Mouse (Mus musculus) heart, postnatal 25 days (tissue): ENCODE results near the gene Plppr3. TPM values are rescaled to one million over a fixed set of nuclear protein-coding genes. Genes with fewer than 3 reads are reported as not detected.

ENCODE experiments used
- DNase-seq: peaks from one replicate; pipeline ENCODE4 v3.0.0; 2022; ENCODE audit warnings: low spot score
- intact Hi-C: fragments of 180-260 bp; cut with DNase I; formaldehyde crosslinking; loops from one replicate; pipeline ENCODE4 v1.15.1; 2025
- microRNA-seq: library from miRNA; unstranded; fragments of <30 nt; microRNA quantifications from one replicate; pipeline ENCODE4 v1.2.0, GENCODE M21; 2022
- total RNA-seq, 2 experiments: library from RNA; stranded (reverse); gene quantifications; 2 replicates each; pipeline ENCODE4 v1.2.3; 2021

Gene Plppr3
- total RNA-seq, 2 experiments from 2014 or later: not detected

GRCm38 (mm10) chr10:79832786-79833181 is 41.6 kb downstream of the Plppr3 start:
- no peak for DNase-seq
- intact Hi-C loops: loop anchor here (5.0 kb wide), 1 partner anchor 35 kb away; no protein-coding TSS in a partner anchor

DNA sequence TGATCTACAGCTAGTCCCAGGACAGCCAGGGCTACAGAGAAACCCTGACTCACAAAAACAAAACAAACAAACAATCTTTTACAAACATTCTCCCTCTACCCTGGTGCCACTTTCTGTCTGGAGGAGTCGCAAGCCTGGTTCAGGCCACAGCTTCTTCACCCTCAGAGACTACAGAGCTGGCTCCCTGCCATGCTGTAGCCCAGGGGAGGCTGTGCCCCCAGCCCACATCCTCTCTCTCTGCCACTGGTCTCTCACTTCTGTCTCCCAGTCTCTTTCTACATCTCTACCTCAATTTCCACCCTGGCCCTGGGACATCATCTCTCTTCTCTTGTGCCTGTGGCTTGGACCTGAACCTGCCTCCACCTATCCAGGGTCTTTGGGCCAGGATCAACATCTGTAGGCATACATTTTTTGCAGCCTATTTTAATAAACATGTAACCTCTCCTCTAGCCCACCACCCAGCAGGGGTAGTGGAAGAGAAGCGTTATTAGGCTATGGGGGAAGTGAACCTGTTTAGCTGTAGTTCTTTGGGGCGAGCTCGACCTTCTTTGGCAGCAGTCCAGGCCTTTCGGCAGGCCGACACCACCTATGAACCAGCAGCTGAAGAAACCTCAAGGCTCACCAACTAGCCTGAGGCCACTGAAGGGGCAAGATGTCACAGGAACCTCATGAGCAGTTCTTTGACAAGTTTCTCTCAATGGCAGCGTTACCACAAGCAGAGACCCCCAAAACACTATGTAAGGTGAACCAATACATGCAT is 42.2 kb downstream of the Plppr3 start:
- intact Hi-C loops: loop anchor here (5.0 kb wide), 1 partner anchor 35 kb away; no protein-coding TSS in a partner anchor
- DNase-seq: no peak

- no peak for DNase-seq
- intact Hi-C loops: loop anchor here (5.0 kb wide), 1 partner anchor 36 kb away; no protein-coding TSS in a partner anchor
Observed at GRCm38 (mm10) chr10:79831583-79831982, 42.9 kb downstream of the Plppr3 start.

GRCm38 (mm10) chr10:79824413-79824812 is 50.0 kb downstream of the Plppr3 start:
- no peak for DNase-seq
- intact Hi-C loops: no loop called here

GRCm38 (mm10) chr10:79823011-79823410 is 51.4 kb downstream of the Plppr3 start:
- intact Hi-C loops: no loop called here
- no peak for DNase-seq

GRCm38 (mm10) chr10:79822372-79822771 is 52.1 kb downstream of the Plppr3 start:
- no peak for DNase-seq
- intact Hi-C loops: no loop called here

DNA sequence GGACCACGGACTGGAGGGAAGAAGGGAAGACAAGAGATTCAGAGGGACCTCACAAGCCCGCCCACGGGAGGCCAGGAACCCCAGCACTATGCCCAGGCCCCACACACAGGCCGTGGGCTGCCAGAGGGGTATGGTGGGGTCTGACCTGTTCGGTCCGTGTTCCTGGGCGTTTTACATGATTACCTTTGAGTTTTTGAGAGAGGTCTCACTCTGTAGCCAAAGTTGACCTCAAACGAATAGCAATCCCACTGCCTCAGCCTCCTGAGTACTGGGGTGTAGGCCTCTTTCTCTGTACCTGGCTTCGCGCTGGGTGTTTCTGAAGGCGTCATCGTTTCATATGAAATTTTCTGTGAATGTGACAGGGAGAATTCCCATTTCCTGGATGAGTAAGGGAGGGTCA is 52.7 kb downstream of the Plppr3 start:
- intact Hi-C loops: no loop called here
- no peak for DNase-seq

DNA sequence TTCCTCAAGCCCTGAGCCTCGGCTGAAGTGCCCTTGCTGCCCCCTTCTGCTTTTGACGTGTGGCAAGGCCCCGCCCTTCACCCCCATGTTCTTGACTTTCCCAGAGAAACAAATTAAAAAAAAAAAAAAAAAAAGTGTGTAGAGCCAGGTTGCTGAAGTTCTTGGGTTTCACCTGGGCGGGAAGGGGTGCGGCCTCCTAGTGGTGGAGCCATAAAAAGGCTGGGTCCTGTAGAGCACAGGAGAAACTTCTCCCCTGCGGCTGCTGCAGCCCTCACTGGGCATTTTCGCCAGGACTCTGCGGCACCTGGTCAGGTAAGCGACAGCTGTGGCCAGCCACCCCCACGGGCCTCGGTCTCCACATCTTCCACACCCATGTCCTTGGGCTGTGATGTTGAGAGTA is 53.7 kb downstream of the Plppr3 start, which contains the start of gene Misp:
Gene Misp, plus strand, starts transcription at position 208 of the 400 bp plus-strand sequence.
- intact Hi-C loops: no loop called here
- DNase-seq: no peak

GRCm38 (mm10) chr10:79820277-79820676 is 54.2 kb downstream of the Plppr3 start:
- DNase-seq: no peak

DNA sequence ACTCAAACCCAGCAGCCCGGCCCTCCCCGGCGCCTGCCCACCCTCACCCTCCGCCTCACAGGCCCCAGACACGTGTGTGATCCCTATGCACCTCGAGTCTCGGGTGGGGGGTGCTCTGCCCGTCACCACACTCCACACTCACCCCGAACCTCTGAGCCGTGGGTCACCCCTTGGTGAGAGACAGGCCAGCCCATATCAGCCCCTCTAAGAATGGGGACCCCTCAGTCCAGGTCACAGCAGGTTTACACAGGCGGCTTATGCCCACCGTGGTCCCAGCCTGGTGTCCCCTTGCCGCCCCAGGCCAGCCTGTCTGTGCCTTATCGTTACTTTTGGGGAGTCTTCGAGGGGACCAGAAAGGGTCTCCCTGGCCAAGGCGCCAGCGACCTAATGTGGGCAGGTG is 54.8 kb downstream of the Plppr3 start:
- no peak for DNase-seq
- intact Hi-C loops: no loop called here

More at GRCm38 (mm10) chr10:79820277-79820676, 54.2 kb downstream of the Plppr3 start:
- intact Hi-C loops: no loop called here

DNA sequence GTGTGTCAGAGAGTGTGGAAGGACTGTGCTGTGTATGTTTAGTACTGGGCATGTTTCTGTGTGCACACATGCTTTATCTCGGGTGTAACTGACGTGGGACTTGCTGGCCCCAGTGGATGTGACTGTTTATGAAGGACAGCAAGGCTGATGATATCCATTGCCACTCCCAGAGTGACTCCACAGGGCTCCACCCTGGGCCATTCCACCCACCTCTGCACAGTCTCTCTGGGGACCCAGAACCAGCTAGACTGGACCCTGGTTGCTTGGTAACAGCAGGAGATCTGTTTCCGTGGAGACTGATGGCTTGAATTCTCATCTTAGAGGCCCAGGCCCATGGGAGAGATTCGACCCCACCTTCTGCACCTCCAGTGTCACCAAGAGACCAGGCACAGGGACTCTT is 56.2 kb downstream of the Plppr3 start:
- intact Hi-C loops: no loop called here
- no peak for DNase-seq

DNA sequence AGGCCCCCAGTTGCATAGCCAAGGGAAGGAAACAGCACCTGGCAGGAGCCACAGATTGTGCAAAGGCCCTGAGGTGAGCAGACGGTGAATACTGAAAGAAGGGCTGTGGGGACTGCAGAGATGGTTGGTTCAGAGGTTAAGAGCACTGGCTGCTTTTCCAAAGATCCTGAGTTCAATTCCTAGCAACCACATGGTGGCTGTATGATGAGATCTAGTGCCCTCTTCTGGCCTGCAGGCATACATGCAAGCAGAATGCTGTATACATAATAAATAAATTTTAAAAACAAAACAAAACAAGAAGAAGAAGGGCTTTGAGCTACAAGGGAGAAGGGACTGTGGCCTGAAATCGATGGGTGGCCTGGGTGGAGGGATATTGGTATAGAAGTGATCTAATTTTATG is 57.3 kb downstream of the Plppr3 start:
- intact Hi-C loops: no loop called here
- DNase-seq: no peak

DNA sequence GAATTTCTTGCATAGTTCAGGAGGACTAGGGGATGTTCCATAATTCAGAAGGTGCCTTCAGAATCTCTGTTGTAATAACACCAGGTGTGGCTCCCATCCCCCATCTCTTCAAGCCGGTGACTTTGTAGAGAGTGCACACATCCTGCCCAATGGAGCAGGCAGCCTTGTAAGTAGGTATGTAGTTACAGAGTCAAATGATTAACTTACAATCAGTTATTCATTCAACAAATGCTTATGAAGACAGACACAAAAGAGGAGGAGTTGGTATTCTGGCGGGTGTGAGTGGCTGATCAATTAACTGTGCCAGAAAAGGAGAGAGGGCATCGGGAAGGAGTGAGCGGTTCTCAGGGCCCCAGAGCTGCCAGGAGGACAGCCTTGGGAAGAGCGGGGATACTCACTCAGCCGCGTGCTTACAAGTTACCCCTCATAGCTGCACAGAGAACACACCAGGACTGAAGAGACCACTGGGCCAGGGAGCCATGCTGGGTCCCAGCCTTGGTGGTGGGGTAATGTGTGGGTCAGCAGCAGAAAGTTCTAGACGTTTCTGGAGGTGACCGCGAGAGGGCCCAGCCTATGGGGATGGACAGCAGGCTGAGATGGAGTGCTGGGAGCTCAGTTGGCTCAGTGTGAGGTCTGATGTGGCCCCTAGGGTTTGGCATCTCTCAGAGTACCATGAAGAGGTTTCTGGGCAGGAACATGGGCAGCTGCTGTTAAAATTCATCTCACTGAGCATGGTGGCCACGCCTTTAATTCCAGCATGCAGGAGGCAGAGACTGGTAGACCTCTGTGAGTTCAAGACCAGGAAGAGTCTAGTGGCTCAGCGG is 58.6 kb downstream of the Plppr3 start:
- no peak for DNase-seq
- intact Hi-C loops: no loop called here

- intact Hi-C loops: no loop called here
- DNase-seq: no peak
Observed at GRCm38 (mm10) chr10:79814271-79814842, 60.1 kb downstream of the Plppr3 start.

DNA sequence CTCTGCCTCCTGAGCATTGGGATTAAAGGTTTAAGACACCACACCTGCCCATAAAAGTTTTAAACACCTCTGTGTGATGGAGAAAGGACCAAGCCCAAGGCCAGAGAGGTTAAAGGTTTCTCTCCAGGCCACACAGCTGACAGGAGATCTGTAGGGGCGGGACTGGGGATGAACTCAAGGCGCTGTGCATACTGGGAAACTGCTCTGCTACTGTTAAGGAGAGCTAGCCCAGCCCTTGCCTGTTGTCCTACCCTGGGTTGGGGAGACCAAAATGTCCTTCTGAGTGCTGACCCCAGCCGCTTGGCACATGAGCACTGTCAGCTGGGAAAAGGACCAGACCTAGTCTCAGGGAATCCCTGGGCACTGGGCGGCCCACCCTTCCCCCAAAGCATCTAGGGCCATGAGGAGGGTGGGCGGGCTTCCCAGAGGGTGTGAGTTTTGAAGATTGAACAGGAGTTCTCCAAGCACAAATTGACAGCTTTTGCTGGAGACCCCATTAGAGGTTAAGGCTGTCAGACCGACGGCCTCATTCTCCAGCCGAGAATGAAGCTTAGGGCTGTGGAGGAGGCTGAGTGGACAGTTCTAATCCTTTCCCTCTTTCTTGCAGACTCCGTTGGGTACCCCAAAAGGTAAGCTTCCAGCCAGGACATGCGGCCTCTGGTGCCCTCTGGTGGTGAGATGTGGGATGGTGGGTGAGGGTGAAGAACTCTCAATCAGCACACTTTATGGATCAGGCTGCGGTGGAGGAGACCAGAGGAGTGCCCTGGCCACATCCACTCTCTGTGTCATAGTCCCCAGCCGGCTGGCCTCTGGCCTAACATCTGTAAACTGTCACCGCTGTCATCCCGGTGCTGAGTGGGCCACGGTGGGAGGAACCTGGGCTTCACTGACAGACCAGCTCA is 62.4 kb downstream of the Plppr3 start:
- intact Hi-C loops: loop anchor here (1.0 kb wide), 1 partner anchor 19 kb away; the partner anchor contains the start of gene Palm
- DNase-seq: peak; percentile 56

Small RNA genes lying within 50 kb of the gene (microRNA-seq; reads per million reads assigned to microRNA genes)
- gene Mir6910: not detected

Other genes starting within 250 kb of the Plppr3 start
- gene Shc2, start 236.7 kb downstream of the Plppr3 start, total RNA-seq: 1 to 10 TPM; 2.2 to 2.4 TPM
- gene Odf3l2, start 228.9 kb downstream of the Plppr3 start, total RNA-seq: not detected
- not detected for gene Madcam1, start 210.1 kb downstream of the Plppr3 start, total RNA-seq
- gene Tpgs1, start 205.3 kb downstream of the Plppr3 start, total RNA-seq: 10 to 100 TPM; 18.3 to 19.4 TPM
- 100 to 1,000 TPM; 183 to 190 TPM for gene Cdc34, start 192.4 kb downstream of the Plppr3 start, total RNA-seq
- gene Gzmm, start 185.6 kb downstream of the Plppr3 start, total RNA-seq: 1 to 10 TPM; 6.0 to 7.2 TPM
- gene Bsg, start 170.1 kb downstream of the Plppr3 start, total RNA-seq: 1,000 to 10,000 TPM; 1,236 to 1,242 TPM
- gene Hcn2, start 158.0 kb downstream of the Plppr3 start, total RNA-seq: 10 to 100 TPM; 26.0 to 28.5 TPM
- gene Polrmt, start 128.1 kb downstream of the Plppr3 start, total RNA-seq: 10 to 100 TPM; 37.0 to 38.6 TPM
- not detected for gene Fgf22, start 119.6 kb downstream of the Plppr3 start, total RNA-seq
- 10 to 100 TPM; 21.2 to 22.8 TPM for gene Rnf126, start 107.7 kb downstream of the Plppr3 start, total RNA-seq
- gene Fstl3, start 97.4 kb downstream of the Plppr3 start, total RNA-seq: 1 to 10 TPM; 2.9 to 4.2 TPM
- gene Prss57, start 83.7 kb downstream of the Plppr3 start, total RNA-seq: not detected
- 10 to 100 TPM; 70.3 to 77.3 TPM for gene Palm, start 81.1 kb downstream of the Plppr3 start, total RNA-seq
- gene Misp, start 53.6 kb downstream of the Plppr3 start, total RNA-seq: under 1 TPM; 0.59 to 0.70 TPM
- 10 to 100 TPM; 54.6 to 59.3 TPM for gene Ptbp1, start 20.2 kb downstream of the Plppr3 start, total RNA-seq
- gene Prtn3, start 158 bp downstream of the Plppr3 start, total RNA-seq: under 1 TPM in 1 of 2 experiments, not detected in 1; 0.44 TPM
- not detected for gene Elane, start 11.6 kb upstream of the Plppr3 start, total RNA-seq
- gene Cfd, start 16.2 kb upstream of the Plppr3 start, total RNA-seq: 10 to 100 TPM; 11.1 to 61.8 TPM
- 10 to 100 TPM; 49.2 to 50.7 TPM for gene Med16, start 34.3 kb upstream of the Plppr3 start, total RNA-seq
- gene Gm26602, start 36.2 kb upstream of the Plppr3 start, total RNA-seq: not detected
- under 1 TPM; 0.14 to 0.18 TPM for gene Kiss1r, start 42.3 kb upstream of the Plppr3 start, total RNA-seq
- gene R3hdm4, start 46.6 kb upstream of the Plppr3 start, total RNA-seq: 10 to 100 TPM; 81.1 to 82.9 TPM
- gene Arid3a, start 52.4 kb upstream of the Plppr3 start, total RNA-seq: 1 to 10 TPM; 1.9 to 2.0 TPM
- 10 to 100 TPM; 20.5 to 30.1 TPM for gene Wdr18, start 85.5 kb upstream of the Plppr3 start, total RNA-seq
- under 1 TPM; 0.14 to 0.21 TPM for gene Grin3b, start 96.1 kb upstream of the Plppr3 start, total RNA-seq
- gene Tmem259, start 109.7 kb upstream of the Plppr3 start, total RNA-seq: 100 to 1,000 TPM; 110 to 115 TPM
- gene Cnn2, start 114.0 kb upstream of the Plppr3 start, total RNA-seq: 10 to 100 TPM; 35.9 to 36.6 TPM
- 1 to 10 TPM; 6.5 to 6.7 TPM for gene Abca7, start 121.9 kb upstream of the Plppr3 start, total RNA-seq
- gene Arhgap45, start 142.0 kb upstream of the Plppr3 start, total RNA-seq: 1 to 10 TPM; 4.7 to 4.9 TPM
- 10 to 100 TPM; 79.3 to 81.2 TPM for gene Polr2e, start 165.2 kb upstream of the Plppr3 start, total RNA-seq
- gene Gpx4, start 172.5 kb upstream of the Plppr3 start, total RNA-seq: 100 to 1,000 TPM; 691 to 812 TPM
- gene Sbno2, start 230.9 kb upstream of the Plppr3 start, total RNA-seq: 10 to 100 TPM; 11.0 to 11.6 TPM
- gene Stk11, start 241.2 kb upstream of the Plppr3 start, total RNA-seq: 100 to 1,000 TPM; 133 to 138 TPM